Mouse (Mus musculus) heart, adult 2 months (tissue): ENCODE measurements around the gene Atl2.

Experiments
- CTCF ChIP-seq: fragments of 200-600 bp; IDR thresholded peaks from 2 replicates; pipeline ENCODE4 v1.8.1; 2022; ENCODE audit warnings: antibody characterized with exemption, mild to moderate bottlenecking, moderate library complexity
- EP300 ChIP-seq: fragments of 200-500 bp; IDR thresholded peaks from 2 replicates; pipeline ENCODE4 v1.6.1; 2011; ENCODE audit warnings: low read depth, low read length, control low read depth; ENCODE audit not compliant: insufficient read depth
- POLR2A ChIP-seq: fragments of 200-500 bp; IDR thresholded peaks from 2 replicates; pipeline ENCODE4 v1.6.1; 2011; ENCODE audit warnings: mild to moderate bottlenecking, low read depth, low read length, control low read depth; ENCODE audit not compliant: insufficient read depth

- TF ChIP-seq POLR2A (no peak), CTCF (no peak), EP300 (no peak)
These were observed 24.4 kb upstream of the Atl2 start for GRCm38 (mm10) chr17:79920355-79920754.
